Mouse (Mus musculus) cerebellum, adult 8-10 months (tissue): ENCODE results near the gene Plbd2.

Source experiments
- DNase-seq: peaks from one replicate; pipeline ENCODE4 v3.0.0; 2022

The Plbd2 gene

GRCm38 (mm10) chr5:120472770-120473169 lies 30.7 kb downstream of the Plbd2 start, which contains the start of gene Sdsl:
Sdsl (minus strand) TSS chr5:120472810.
- DNase-seq, result no peak

- DNase-seq, result no peak
Measured at GRCm38 (mm10) chr5:120471538-120471937, 31.9 kb downstream of the Plbd2 start.

- DNase-seq, result no peak
Measured at GRCm38 (mm10) chr5:120468830-120469229, 34.6 kb downstream of the Plbd2 start.

GRCm38 (mm10) chr5:120468336-120468735 lies 35.1 kb downstream of the Plbd2 start:
- no peak for DNase-seq

- DNase-seq, result no peak
Measured at GRCm38 (mm10) chr5:120467026-120467425, 36.4 kb downstream of the Plbd2 start.

- DNase-seq, result no peak
Measured at GRCm38 (mm10) chr5:120465860-120466259, 37.6 kb downstream of the Plbd2 start.

GRCm38 (mm10) chr5:120465062-120465461 lies 38.4 kb downstream of the Plbd2 start:
- no peak for DNase-seq

GRCm38 (mm10) chr5:120464321-120464720 lies 39.1 kb downstream of the Plbd2 start:
- DNase-seq, result no peak

- DNase-seq, result no peak
Measured at GRCm38 (mm10) chr5:120461902-120462301, 41.5 kb downstream of the Plbd2 start.

- no peak for DNase-seq
Measured at GRCm38 (mm10) chr5:120459133-120459532, 44.3 kb downstream of the Plbd2 start.

GRCm38 (mm10) chr5:120457628-120458027 lies 45.8 kb downstream of the Plbd2 start:
- peak; percentile 62 for DNase-seq

- DNase-seq, result no peak
Measured at GRCm38 (mm10) chr5:120456841-120457554, 46.4 kb downstream of the Plbd2 start.

- no peak for DNase-seq
Measured at GRCm38 (mm10) chr5:120456253-120456652, 47.2 kb downstream of the Plbd2 start.

GRCm38 (mm10) chr5:120454756-120455337 lies 48.6 kb downstream of the Plbd2 start:
- DNase-seq, result no peak

- DNase-seq, result no peak
Measured at GRCm38 (mm10) chr5:120447305-120447704, 56.1 kb downstream of the Plbd2 start.

- peak; percentile 94 for DNase-seq
Measured at GRCm38 (mm10) chr5:120440733-120441132, 62.7 kb downstream of the Plbd2 start.

- no peak for DNase-seq
Measured at GRCm38 (mm10) chr5:120439887-120440670, 63.3 kb downstream of the Plbd2 start.

- no peak for DNase-seq
Measured at GRCm38 (mm10) chr5:120438991-120439710, 64.3 kb downstream of the Plbd2 start.

GRCm38 (mm10) chr5:120438469-120438868 lies 65.0 kb downstream of the Plbd2 start:
- DNase-seq, result no peak

GRCm38 (mm10) chr5:120437986-120438385 lies 65.4 kb downstream of the Plbd2 start:
- no peak for DNase-seq

- DNase-seq, result no peak
Measured at GRCm38 (mm10) chr5:120437539-120437938, 65.9 kb downstream of the Plbd2 start.

- DNase-seq, result no peak
Measured at GRCm38 (mm10) chr5:120436885-120437495, 66.4 kb downstream of the Plbd2 start.
